Mouse (Mus musculus): ENCODE measurements around the gene Tmem52. TPM values are rescaled to one million over a fixed set of nuclear protein-coding genes. Genes with fewer than 3 reads are reported as not detected.

Tmem52 gene
- polyA plus RNA-seq, 1 experiment, result not detected

DNA sequence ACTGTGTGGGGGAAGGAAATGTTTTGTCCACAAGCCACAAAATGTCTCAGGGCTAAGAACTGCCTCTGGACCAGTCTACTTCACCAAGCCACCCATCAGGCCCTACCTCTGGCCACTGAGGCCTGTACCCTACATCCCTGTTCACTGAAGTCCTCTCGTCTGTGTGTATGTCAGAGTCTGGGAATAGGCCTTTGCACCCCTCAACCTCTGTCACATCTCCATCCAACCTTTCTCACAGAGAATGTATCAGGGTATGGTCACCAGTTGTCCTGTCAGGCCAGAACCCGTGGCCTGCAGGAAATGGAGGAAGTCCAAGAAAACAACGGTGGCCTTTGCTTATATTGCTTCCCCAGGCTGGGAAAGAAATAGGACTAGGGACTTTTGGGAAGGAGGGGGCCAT lies 16.6 kb downstream of the Tmem52 start:
- no peak overlapping the region for H3K27ac ChIP-seq (ENCODE audit: insufficient read depth, low read depth, low read length)
- no peak overlapping the region for H3K4me3 ChIP-seq (ENCODE audit: insufficient read depth, low read length)
- no peak for TF ChIP-seq POLR2A (IDR thresholded peaks at IDR 0.05; ENCODE audit: borderline replicate concordance, low read depth, low read length)
- TF ChIP-seq CTCF (IDR thresholded peaks at IDR 0.05; ENCODE audit: low read depth, low read length), result no peak
- H3K4me1 ChIP-seq (ENCODE audit: control insufficient read depth, insufficient read depth, low read length), result peaks cover 56% of the 10 kb centered on the region

- Histone ChIP-seq H3K27ac (ENCODE audit: insufficient read depth, low read depth, low read length) (peak overlapping the region; percentile 96), H3K4me1 (ENCODE audit: control insufficient read depth, insufficient read depth, low read length) (peaks cover 52% of the 10 kb centered on the region), H3K4me3 (ENCODE audit: insufficient read depth, low read length) (peak overlapping the region; percentile 19; the same call in 1 of the 2 replicates)
- TF ChIP-seq CTCF (IDR thresholded peaks at IDR 0.05; ENCODE audit: low read depth, low read length), result no peak
- peak; percentile 2; the same call in 1 of the 2 replicates for TF ChIP-seq POLR2A (IDR thresholded peaks at IDR 0.05; ENCODE audit: borderline replicate concordance, low read depth, low read length)
Observed at GRCm38 (mm10) chr4:155487746-155488145, 18.8 kb downstream of the Tmem52 start.

- no peak for TF ChIP-seq CTCF (IDR thresholded peaks at IDR 0.05; ENCODE audit: low read depth, low read length)
- no peak for TF ChIP-seq POLR2A (IDR thresholded peaks at IDR 0.05; ENCODE audit: borderline replicate concordance, low read depth, low read length)
- Histone ChIP-seq H3K4me1 (ENCODE audit: control insufficient read depth, insufficient read depth, low read length) (peaks cover 54% of the 10 kb centered on the region), H3K4me3 (ENCODE audit: insufficient read depth, low read length) (peak overlapping the region; percentile 34), H3K27ac (ENCODE audit: insufficient read depth, low read depth, low read length) (peak overlapping the region; percentile 96)
Observed at GRCm38 (mm10) chr4:155488232-155489025, 19.5 kb downstream of the Tmem52 start.

DNA sequence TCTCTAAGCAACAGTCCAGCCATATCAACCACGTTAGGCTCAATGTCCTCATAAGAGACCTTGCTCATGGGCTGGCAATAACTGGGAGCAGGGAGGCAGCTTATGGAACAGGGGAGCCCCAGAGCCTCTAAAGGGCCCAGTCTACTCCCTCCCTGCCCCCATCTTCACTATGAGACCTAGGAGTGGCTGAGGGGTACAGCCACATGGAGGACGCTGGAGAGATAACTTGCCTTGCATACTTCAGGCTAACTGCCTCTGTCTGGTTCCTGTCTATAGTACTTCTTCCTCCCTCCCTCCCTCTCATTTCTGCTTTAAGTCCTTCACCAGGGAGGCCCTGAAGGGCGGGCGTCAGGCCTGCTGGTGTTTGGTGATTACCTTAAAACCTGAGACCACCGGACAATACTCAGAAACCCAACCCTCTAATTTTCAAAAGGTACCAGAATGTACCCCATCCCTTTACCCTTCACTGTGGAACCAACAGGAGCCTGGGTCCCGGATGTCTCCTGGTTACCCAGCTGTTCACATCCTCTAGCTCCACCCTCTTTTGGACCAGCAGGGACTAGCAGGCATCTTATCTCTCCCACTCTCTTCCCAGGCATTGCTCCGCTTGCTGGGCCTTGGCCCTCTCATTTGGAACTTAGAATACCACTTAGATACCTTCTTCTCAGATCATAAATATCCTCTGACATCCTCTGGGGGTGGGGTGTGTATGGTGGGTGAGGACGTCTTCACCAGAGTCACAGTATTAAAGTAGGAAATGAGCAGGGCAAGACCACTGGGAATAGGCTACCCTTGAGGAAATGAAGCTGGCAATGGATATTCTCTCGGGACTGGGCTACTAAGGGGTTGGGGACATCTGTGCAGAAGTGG lies 20.4 kb downstream of the Tmem52 start:
- H3K4me1 ChIP-seq (ENCODE audit: control insufficient read depth, insufficient read depth, low read length), result peaks cover 59% of the 10 kb centered on the region
- H3K27ac ChIP-seq (ENCODE audit: insufficient read depth, low read depth, low read length), result peak overlapping the region; percentile 96

DNA sequence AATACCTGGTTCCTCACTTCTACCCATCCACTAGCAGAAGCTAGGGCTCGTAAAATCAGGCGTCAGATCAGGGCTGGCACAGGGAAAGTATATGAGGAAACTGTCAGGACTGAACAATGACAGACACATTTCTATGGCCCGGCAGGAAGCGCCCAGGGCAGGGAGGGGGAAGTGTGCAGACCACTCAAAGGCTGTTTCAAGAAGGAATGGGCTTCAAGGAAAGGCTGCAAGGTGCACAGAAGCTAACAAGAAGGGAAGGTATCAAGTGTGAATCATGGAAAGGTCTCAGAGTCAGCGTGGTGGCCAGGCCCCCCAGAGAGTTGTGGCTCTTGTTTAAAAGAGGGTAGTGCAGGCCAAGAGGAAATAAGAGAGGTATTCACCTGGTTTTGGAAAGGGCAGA lies 21.5 kb downstream of the Tmem52 start:
- TF ChIP-seq POLR2A (IDR thresholded peaks at IDR 0.05; ENCODE audit: borderline replicate concordance, low read depth, low read length), result no peak
- TF ChIP-seq CTCF (IDR thresholded peaks at IDR 0.05; ENCODE audit: low read depth, low read length), result no peak
- Histone ChIP-seq H3K4me3 (ENCODE audit: insufficient read depth, low read length) (peak overlapping the region; percentile 63), H3K4me1 (ENCODE audit: control insufficient read depth, insufficient read depth, low read length) (peaks cover 60% of the 10 kb centered on the region), H3K27ac (ENCODE audit: insufficient read depth, low read depth, low read length) (peak overlapping the region; percentile 96)

More for the DNA sequence above, 20.4 kb downstream of the Tmem52 start:
- no peak for TF ChIP-seq POLR2A (IDR thresholded peaks at IDR 0.05; ENCODE audit: borderline replicate concordance, low read depth, low read length)
- no peak for TF ChIP-seq CTCF (IDR thresholded peaks at IDR 0.05; ENCODE audit: low read depth, low read length)
- H3K4me3 ChIP-seq (ENCODE audit: insufficient read depth, low read length), result no peak overlapping the region

GRCm38 (mm10) chr4:155490990-155491504 lies 22.1 kb downstream of the Tmem52 start, which contains the start of gene Gnb1:
Gene Gnb1, plus strand, starts transcription at chr4:155491361.
- H3K4me1 ChIP-seq (ENCODE audit: control insufficient read depth, insufficient read depth, low read length), result peaks cover 61% of the 10 kb centered on the region
- TF ChIP-seq CTCF (IDR thresholded peaks at IDR 0.05; ENCODE audit: low read depth, low read length), result no peak
- TF ChIP-seq POLR2A (IDR thresholded peaks at IDR 0.05; ENCODE audit: borderline replicate concordance, low read depth, low read length), result no peak
- peak within 1 kb of the TSS; percentile 87 for H3K4me3 ChIP-seq (ENCODE audit: insufficient read depth, low read length)
- H3K27ac ChIP-seq (ENCODE audit: insufficient read depth, low read depth, low read length), result peak within 1 kb of the TSS; percentile 96

- H3K27ac ChIP-seq (ENCODE audit: insufficient read depth, low read depth, low read length), result peak overlapping the region; percentile 25
- peak overlapping the region; percentile 87 for H3K4me3 ChIP-seq (ENCODE audit: insufficient read depth, low read length)
- TF ChIP-seq CTCF (IDR thresholded peaks at IDR 0.05; ENCODE audit: low read depth, low read length), result no peak
- TF ChIP-seq POLR2A (IDR thresholded peaks at IDR 0.05; ENCODE audit: borderline replicate concordance, low read depth, low read length), result no peak
- peaks cover 56% of the 10 kb centered on the region for H3K4me1 ChIP-seq (ENCODE audit: control insufficient read depth, insufficient read depth, low read length)
Observed at GRCm38 (mm10) chr4:155491529-155492130, 22.7 kb downstream of the Tmem52 start.

DNA sequence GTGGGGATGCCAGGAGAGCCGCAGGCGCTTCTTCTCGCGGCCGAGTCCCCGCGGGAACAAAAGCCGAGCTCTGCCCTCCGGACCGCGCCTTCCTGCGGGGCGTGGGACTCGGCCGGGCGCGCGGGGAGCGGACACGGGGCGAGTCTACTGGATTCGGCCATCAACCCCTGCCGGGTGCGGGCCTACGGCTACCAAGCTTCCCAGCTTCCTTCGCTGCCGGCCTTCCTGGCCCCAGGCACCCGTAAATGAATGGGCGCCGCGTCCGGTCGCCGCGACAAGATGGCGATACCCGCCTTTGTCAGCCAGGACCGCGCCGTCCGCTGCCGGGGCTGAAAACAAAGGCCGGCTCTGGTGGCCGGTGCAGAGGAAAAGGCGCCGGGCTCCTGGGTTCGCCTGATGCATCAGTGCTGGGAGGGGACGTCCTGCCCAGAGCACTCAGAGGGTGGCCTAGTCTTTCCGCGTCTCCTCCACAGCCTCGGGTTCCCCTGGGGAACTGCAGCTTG lies 23.3 kb downstream of the Tmem52 start:
- Histone ChIP-seq H3K4me1 (ENCODE audit: control insufficient read depth, insufficient read depth, low read length) (peaks cover 50% of the 10 kb centered on the region), H3K27ac (ENCODE audit: insufficient read depth, low read depth, low read length) (peak overlapping the region; percentile 25), H3K4me3 (ENCODE audit: insufficient read depth, low read length) (peak overlapping the region; percentile 87)
- no peak for TF ChIP-seq CTCF (IDR thresholded peaks at IDR 0.05; ENCODE audit: low read depth, low read length)
- TF ChIP-seq POLR2A (IDR thresholded peaks at IDR 0.05; ENCODE audit: borderline replicate concordance, low read depth, low read length), result no peak

DNA sequence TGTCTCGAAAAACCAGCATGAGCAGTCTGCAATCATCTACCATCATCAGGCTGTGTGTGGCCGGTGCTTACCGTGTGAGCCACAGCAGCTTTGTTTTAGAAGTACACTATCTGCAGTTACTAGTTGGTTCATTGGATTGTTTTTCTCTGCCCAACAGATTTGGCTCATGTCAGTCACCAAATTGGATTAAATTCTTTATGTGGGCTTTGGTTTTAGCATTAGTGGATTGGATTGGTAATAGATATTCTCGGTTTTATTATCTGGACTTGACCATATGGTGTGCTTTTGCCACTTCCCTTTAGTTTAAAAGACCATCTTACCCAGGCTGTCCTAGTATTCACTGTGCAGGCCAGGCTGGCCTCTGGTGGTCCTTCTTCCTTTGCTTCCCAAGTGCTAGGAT lies 26.0 kb downstream of the Tmem52 start:
- Histone ChIP-seq H3K4me1 (ENCODE audit: control insufficient read depth, insufficient read depth, low read length) (peaks cover 28% of the 10 kb centered on the region), H3K4me3 (ENCODE audit: insufficient read depth, low read length) (no peak overlapping the region), H3K27ac (ENCODE audit: insufficient read depth, low read depth, low read length) (no peak overlapping the region)
- TF ChIP-seq POLR2A (IDR thresholded peaks at IDR 0.05; ENCODE audit: borderline replicate concordance, low read depth, low read length), result no peak
- no peak for TF ChIP-seq CTCF (IDR thresholded peaks at IDR 0.05; ENCODE audit: low read depth, low read length)
